Mouse (Mus musculus): ENCODE data around the gene Stx8. TPM values are rescaled to one million over a fixed set of nuclear protein-coding genes. Genes with fewer than 3 reads are reported as not detected.

Stx8 gene
- polyA plus RNA-seq, 1 experiment = 13.0 TPM

DNA sequence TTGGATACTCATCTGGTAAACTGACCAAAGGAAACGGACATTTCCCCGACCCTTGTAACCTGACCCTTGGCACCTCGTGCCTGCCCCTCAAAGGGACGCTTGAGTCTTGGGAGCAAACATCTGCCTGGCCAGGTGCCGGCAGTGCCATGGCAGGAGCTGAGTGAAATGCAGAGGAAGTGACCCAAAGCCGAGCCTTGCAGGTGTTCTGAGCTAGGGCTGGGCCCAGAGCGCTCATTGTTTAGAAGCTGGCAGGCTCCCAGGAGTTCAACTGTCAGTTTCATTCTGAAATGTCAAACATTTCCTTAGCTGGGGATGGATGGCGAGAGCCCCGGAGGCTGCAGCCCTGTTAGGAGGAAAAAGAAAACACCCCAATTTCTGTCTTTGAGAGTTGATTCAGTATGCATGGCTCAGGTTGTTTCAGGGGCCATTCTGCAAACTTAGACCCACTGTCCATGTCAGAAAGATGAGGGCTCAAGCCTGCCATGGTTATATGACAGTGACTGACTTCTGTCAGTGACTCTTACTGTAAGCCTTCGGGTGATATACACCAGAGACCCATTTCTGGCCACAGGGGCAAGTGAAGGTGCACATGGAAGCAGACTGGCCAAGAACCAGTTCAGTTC is 233.9 kb downstream of the Stx8 start:
- no peak overlapping the region for H3K4me3 ChIP-seq (replicated peaks; ENCODE audit: control insufficient read depth, low read depth, low read length)
- 8% methylated on average over 10 of the region's 10 CpGs for WGBS
- peaks cover 6% of the 10 kb centered on the region for H3K4me1 ChIP-seq (ENCODE audit: control insufficient read depth, insufficient read depth, low read length)
- TF ChIP-seq POLR2A (IDR thresholded peaks at IDR 0.05; ENCODE audit: borderline replicate concordance, control insufficient read depth, low read depth, low read length) (no peak), CTCF (IDR thresholded peaks at IDR 0.05; ENCODE audit: control insufficient read depth, insufficient read depth, low read length) (no peak)
- peak overlapping the region; percentile 44; the same call in 1 of the 2 replicates for H3K27ac ChIP-seq (ENCODE audit: control insufficient read depth, insufficient read depth, low read depth, low read length, poor library complexity)

GRCm38 (mm10) chr11:68200500-68200899 is 234.5 kb downstream of the Stx8 start:
- 83% methylated on average over 4 of the region's 4 CpGs for WGBS
- Histone ChIP-seq H3K4me1 (ENCODE audit: control insufficient read depth, insufficient read depth, low read length) (peaks cover 6% of the 10 kb centered on the region), H3K27ac (ENCODE audit: control insufficient read depth, insufficient read depth, low read depth, low read length, poor library complexity) (peak overlapping the region; percentile 44), H3K4me3 (replicated peaks; ENCODE audit: control insufficient read depth, low read depth, low read length) (no peak overlapping the region)
- no peak for TF ChIP-seq POLR2A (IDR thresholded peaks at IDR 0.05; ENCODE audit: borderline replicate concordance, control insufficient read depth, low read depth, low read length)
- TF ChIP-seq CTCF (IDR thresholded peaks at IDR 0.05; ENCODE audit: control insufficient read depth, insufficient read depth, low read length) = no peak

- Histone ChIP-seq H3K4me1 (ENCODE audit: control insufficient read depth, insufficient read depth, low read length) (peaks cover 6% of the 10 kb centered on the region), H3K27ac (ENCODE audit: control insufficient read depth, insufficient read depth, low read depth, low read length, poor library complexity) (no peak overlapping the region), H3K4me3 (replicated peaks; ENCODE audit: control insufficient read depth, low read depth, low read length) (no peak overlapping the region)
- TF ChIP-seq POLR2A (IDR thresholded peaks at IDR 0.05; ENCODE audit: borderline replicate concordance, control insufficient read depth, low read depth, low read length) (no peak), CTCF (IDR thresholded peaks at IDR 0.05; ENCODE audit: control insufficient read depth, insufficient read depth, low read length) (no peak)
- WGBS = 3% methylated on average over 1 of the region's 1 CpGs
These were observed 235.1 kb downstream of the Stx8 start for GRCm38 (mm10) chr11:68201063-68201462.

DNA sequence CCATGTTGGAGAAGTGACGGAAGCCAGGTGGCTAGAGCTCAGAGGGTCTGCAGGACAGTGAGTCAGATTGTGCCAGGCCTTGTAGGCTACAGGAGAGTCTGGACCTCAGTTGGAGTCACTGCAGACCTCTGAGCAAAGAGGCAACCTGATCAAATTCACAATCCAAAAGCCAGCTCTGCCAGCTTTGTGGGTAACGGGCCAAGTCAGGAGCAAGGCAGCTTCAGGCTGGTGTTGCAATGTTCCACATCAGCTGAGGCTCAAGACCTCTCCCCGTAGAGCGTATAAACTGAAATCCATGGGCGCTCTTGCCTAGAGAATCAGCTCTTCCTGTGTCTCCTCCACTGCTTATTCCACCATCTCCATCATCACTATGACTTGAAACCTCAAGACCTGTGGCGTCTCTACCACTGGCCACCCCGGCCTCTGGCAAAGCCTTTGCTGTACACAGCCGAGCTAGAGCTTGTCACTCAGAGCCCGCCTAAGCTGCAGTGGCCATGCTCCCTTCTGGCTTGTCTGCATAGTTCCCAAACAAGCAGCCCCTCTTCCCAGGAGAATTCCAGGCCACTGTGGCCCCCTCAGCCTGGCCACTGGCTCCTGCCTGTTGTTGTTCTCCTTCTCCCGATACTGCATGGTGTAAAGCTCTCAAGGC is 235.9 kb downstream of the Stx8 start:
- TF ChIP-seq POLR2A (IDR thresholded peaks at IDR 0.05; ENCODE audit: borderline replicate concordance, control insufficient read depth, low read depth, low read length) (no peak), CTCF (IDR thresholded peaks at IDR 0.05; ENCODE audit: control insufficient read depth, insufficient read depth, low read length) (no peak)
- 67% methylated on average over 10 of the region's 10 CpGs for WGBS
- Histone ChIP-seq H3K4me3 (replicated peaks; ENCODE audit: control insufficient read depth, low read depth, low read length) (no peak overlapping the region), H3K4me1 (ENCODE audit: control insufficient read depth, insufficient read depth, low read length) (peaks cover 4% of the 10 kb centered on the region), H3K27ac (ENCODE audit: control insufficient read depth, insufficient read depth, low read depth, low read length, poor library complexity) (no peak overlapping the region)

- peaks cover 4% of the 10 kb centered on the region for H3K4me1 ChIP-seq (ENCODE audit: control insufficient read depth, insufficient read depth, low read length)
- no peak overlapping the region for H3K27ac ChIP-seq (ENCODE audit: control insufficient read depth, insufficient read depth, low read depth, low read length, poor library complexity)
- 81% methylated on average over 10 of the region's 10 CpGs for WGBS
- TF ChIP-seq POLR2A (IDR thresholded peaks at IDR 0.05; ENCODE audit: borderline replicate concordance, control insufficient read depth, low read depth, low read length) (no peak), CTCF (IDR thresholded peaks at IDR 0.05; ENCODE audit: control insufficient read depth, insufficient read depth, low read length) (no peak)
- no peak overlapping the region for H3K4me3 ChIP-seq (replicated peaks; ENCODE audit: control insufficient read depth, low read depth, low read length)
These were observed 236.6 kb downstream of the Stx8 start for GRCm38 (mm10) chr11:68202561-68202960.

GRCm38 (mm10) chr11:68203658-68204315 is 237.8 kb downstream of the Stx8 start:
- no peak overlapping the region for H3K4me3 ChIP-seq (replicated peaks; ENCODE audit: control insufficient read depth, low read depth, low read length)
- H3K27ac ChIP-seq (ENCODE audit: control insufficient read depth, insufficient read depth, low read depth, low read length, poor library complexity) = peak overlapping the region; percentile 37; the same call in 1 of the 2 replicates
- peaks cover 10% of the 10 kb centered on the region for H3K4me1 ChIP-seq (ENCODE audit: control insufficient read depth, insufficient read depth, low read length)
- 52% methylated on average over 10 of the region's 10 CpGs for WGBS
- TF ChIP-seq CTCF (IDR thresholded peaks at IDR 0.05; ENCODE audit: control insufficient read depth, insufficient read depth, low read length) (no peak), POLR2A (IDR thresholded peaks at IDR 0.05; ENCODE audit: borderline replicate concordance, control insufficient read depth, low read depth, low read length) (no peak)

- peaks cover 10% of the 10 kb centered on the region for H3K4me1 ChIP-seq (ENCODE audit: control insufficient read depth, insufficient read depth, low read length)
- H3K27ac ChIP-seq (ENCODE audit: control insufficient read depth, insufficient read depth, low read depth, low read length, poor library complexity) = no peak overlapping the region
- TF ChIP-seq CTCF (IDR thresholded peaks at IDR 0.05; ENCODE audit: control insufficient read depth, insufficient read depth, low read length) (no peak), POLR2A (IDR thresholded peaks at IDR 0.05; ENCODE audit: borderline replicate concordance, control insufficient read depth, low read depth, low read length) (no peak)
- 37% methylated on average over 5 of the region's 5 CpGs for WGBS
- no peak overlapping the region for H3K4me3 ChIP-seq (replicated peaks; ENCODE audit: control insufficient read depth, low read depth, low read length)
These were observed 238.4 kb downstream of the Stx8 start for GRCm38 (mm10) chr11:68204407-68204806.

DNA sequence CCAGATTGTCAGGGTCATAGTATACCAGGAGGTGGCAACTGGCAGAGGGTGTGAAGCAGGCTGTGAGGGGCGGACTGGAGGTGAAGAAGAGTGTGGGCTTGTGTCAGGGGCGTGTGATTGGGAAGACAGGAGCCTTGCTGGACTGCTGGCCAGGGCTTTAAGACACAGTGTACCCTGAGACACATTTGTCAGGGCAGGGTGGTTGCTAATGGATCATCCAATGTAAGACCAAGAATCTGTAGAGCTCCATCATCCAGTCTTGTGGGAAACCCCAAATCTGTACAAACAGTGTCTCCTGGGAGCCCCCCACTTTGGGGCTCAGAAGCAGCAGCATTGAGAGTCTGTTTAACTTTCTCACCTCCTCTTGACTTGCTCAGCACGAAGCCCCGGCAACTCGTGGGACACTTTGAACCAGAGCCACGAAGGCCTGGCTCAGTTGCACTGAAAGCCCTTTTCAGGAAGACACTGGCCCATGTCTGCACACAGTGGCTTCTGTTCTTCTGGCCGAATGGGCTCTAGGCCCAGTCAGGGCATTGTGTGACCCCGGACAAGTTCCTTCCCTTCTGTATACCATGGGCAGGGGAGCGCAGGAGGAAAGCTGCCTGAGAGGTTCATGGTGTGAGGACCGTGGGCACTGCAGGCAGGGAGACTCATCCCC is 239.7 kb downstream of the Stx8 start:
- WGBS = 75% methylated on average over 10 of the region's 10 CpGs
- no peak for TF ChIP-seq CTCF (IDR thresholded peaks at IDR 0.05; ENCODE audit: control insufficient read depth, insufficient read depth, low read length)
- TF ChIP-seq POLR2A (IDR thresholded peaks at IDR 0.05; ENCODE audit: borderline replicate concordance, control insufficient read depth, low read depth, low read length) = no peak
- peaks cover 10% of the 10 kb centered on the region for H3K4me1 ChIP-seq (ENCODE audit: control insufficient read depth, insufficient read depth, low read length)
- no peak overlapping the region for H3K27ac ChIP-seq (ENCODE audit: control insufficient read depth, insufficient read depth, low read depth, low read length, poor library complexity)
- H3K4me3 ChIP-seq (replicated peaks; ENCODE audit: control insufficient read depth, low read depth, low read length) = no peak overlapping the region

Data from bone marrow, adult 2 months (tissue).